Mouse (Mus musculus): ENCODE data around the gene Wfdc1. TPM values are rescaled to one million over a fixed set of nuclear protein-coding genes. Genes with fewer than 3 reads are reported as not detected.

Gene Wfdc1
- 44.1 and 55.0 TPM in 2 replicates for total RNA-seq (2014; rRNA removed; ENCODE audit: low replicate concordance)
- polyA plus RNA-seq (2015; fragmentation: Nextera tagmentation; extraction: Ambion mirVana) = 21.0 and 22.4 TPM in 2 replicates

DNA sequence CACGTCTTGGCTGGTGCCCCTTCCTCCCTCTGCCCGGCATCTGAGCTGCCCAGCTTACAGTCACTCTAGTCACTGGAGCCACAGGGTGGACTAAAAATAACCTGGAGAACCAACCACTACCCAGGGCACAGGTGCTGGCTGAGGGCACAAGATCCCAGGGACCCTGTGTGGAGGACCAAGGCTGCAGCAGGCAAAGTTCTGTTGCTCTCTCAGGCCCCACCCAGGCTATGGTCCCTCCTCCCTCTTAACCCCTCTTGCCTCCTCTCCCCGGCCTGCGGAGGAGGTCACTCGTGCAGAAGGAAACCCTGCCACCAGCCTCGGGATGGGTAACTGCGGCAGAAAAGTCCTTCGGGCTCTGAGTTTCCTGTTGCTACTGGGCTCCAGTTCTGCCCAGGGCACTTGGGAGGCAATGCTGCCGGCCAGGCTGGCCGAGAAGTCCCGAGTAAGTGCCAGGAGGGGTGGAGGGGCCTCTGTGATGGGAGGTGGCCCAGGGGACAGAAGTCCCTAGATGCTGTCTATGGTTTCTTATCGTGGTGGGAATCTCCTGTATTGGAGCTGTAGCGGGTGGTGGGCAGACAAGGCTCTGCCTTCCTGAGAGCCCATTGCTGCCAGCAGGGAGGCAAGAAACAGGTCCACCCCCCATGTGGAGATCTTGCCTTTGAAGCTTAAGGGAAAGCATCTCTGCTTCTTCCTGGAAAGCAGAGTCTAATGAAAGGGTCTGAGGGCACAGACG is at the start of gene Wfdc1:
Gene Wfdc1, plus strand, starts transcription at position 147 of the 733 bp plus-strand sequence.
- DNase-seq (ENCODE audit: low spot score) = peak; percentile 45
- peaks cover 29% of the 10 kb centered on the region for H3K4me1 ChIP-seq (ENCODE audit: control insufficient read depth, insufficient read depth)
- no peaks in the 10 kb centered on the region for H3K9me3 ChIP-seq (replicated peaks; ENCODE audit: control insufficient read depth, low read length)
- H3K9ac ChIP-seq (replicated peaks; ENCODE audit: low read depth, low read length) = peak within 1 kb of the TSS; percentile 47
- H3K4me2 ChIP-seq (ENCODE audit: low read depth, low read length) = peak within 1 kb of the TSS; percentile 57
- H3K27ac ChIP-seq (ENCODE audit: low read depth) = peak within 1 kb of the TSS; percentile 82
- peak; percentile 31 for ATAC-seq (ENCODE audit: insufficient read depth, low read depth)
- 16% methylated on average over 14 of the region's 14 CpGs for WGBS
- peak within 1 kb of the TSS; percentile 33 for H3K4me3 ChIP-seq (ENCODE audit: low read depth, low read length)
- no peak for TF ChIP-seq EP300 (IDR thresholded peaks at IDR 0.05; ENCODE audit: low read depth)
- TF ChIP-seq CTCF (IDR thresholded peaks at IDR 0.05; ENCODE audit: low read depth) = no peak
- no peaks in the 10 kb centered on the region for H3K27me3 ChIP-seq (ENCODE audit: control insufficient read depth, insufficient read depth, low read length)
- H3K36me3 ChIP-seq (replicated peaks; ENCODE audit: control insufficient read depth, insufficient read depth, low read length) = no peaks in the 10 kb centered on the region

DNA sequence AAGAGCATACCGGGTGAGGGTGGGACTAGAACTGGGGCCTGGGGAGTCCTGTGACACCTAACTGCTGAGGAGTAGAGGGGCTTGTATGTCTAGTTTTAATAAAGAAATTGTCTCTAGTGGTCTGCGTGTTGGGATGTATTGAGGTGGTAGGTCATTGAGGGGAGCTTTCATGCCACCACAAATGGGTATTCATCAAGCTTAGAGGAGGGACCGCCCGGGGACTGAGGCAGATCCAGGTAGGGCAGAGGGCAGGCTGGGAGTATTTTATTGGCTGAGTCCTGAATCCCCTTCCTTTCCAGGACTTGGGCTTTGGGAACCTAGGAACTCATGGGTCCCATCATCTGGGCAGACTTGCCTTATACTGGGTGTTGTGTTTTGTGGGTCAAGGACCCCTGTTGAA is 49.4 kb upstream of the Wfdc1 start:
- no peaks in the 10 kb centered on the region for H3K9me3 ChIP-seq (replicated peaks; ENCODE audit: control insufficient read depth, low read length)
- 0 out of 2 replicates have a peak, but pooled peaks cover 3% of the 10 kb centered on the region for H3K27me3 ChIP-seq (ENCODE audit: control insufficient read depth, insufficient read depth, low read length)
- ATAC-seq (ENCODE audit: insufficient read depth, low read depth) (no peak), DNase-seq (ENCODE audit: low spot score) (no peak)
- H3K4me1 ChIP-seq (ENCODE audit: control insufficient read depth, insufficient read depth) = peaks cover 6% of the 10 kb centered on the region; the same call in 1 of the 2 replicates
- H3K27ac ChIP-seq (ENCODE audit: low read depth) = no peak overlapping the region
- H3K36me3 ChIP-seq (replicated peaks; ENCODE audit: control insufficient read depth, insufficient read depth, low read length) = no peaks in the 10 kb centered on the region
- no peak overlapping the region for H3K4me2 ChIP-seq (ENCODE audit: low read depth, low read length)
- no peak overlapping the region for H3K4me3 ChIP-seq (ENCODE audit: low read depth, low read length)
- TF ChIP-seq EP300 (IDR thresholded peaks at IDR 0.05; ENCODE audit: low read depth) (no peak), CTCF (IDR thresholded peaks at IDR 0.05; ENCODE audit: low read depth) (no peak)
- no peak overlapping the region for H3K9ac ChIP-seq (replicated peaks; ENCODE audit: low read depth, low read length)
- WGBS = 90% methylated on average over 4 of the region's 4 CpGs

DNA sequence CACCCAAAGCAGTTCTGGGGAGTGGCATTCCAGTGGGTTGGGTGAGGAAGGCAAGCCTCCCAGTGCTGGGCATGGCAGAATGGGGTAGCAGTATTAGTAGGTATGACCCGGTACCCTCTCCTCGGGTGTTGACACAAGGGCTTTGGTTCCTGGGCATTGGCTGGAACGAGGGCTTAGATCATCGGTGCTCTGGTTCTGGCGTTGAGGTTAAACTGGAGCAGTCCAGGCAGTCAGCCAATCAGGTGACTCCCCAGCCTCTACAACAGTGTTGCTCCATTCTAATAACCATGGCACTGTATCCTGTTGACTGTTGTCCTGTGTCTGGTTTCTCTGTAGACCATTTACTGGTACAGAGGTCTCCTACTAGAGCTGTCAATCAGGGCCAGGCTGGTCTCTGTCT is 48.6 kb upstream of the Wfdc1 start:
- H3K36me3 ChIP-seq (replicated peaks; ENCODE audit: control insufficient read depth, insufficient read depth, low read length) = no peaks in the 10 kb centered on the region
- H3K4me1 ChIP-seq (ENCODE audit: control insufficient read depth, insufficient read depth) = peaks cover 6% of the 10 kb centered on the region; the same call in 1 of the 2 replicates
- ATAC-seq (ENCODE audit: insufficient read depth, low read depth) = no peak
- H3K27me3 ChIP-seq (ENCODE audit: control insufficient read depth, insufficient read depth, low read length) = 0 out of 2 replicates have a peak, but pooled peaks cover 3% of the 10 kb centered on the region
- no peak overlapping the region for H3K27ac ChIP-seq (ENCODE audit: low read depth)
- WGBS = 68% methylated on average over 5 of the region's 5 CpGs
- no peak overlapping the region for H3K4me3 ChIP-seq (ENCODE audit: low read depth, low read length)
- no peak overlapping the region for H3K9ac ChIP-seq (replicated peaks; ENCODE audit: low read depth, low read length)
- H3K9me3 ChIP-seq (replicated peaks; ENCODE audit: control insufficient read depth, low read length) = no peaks in the 10 kb centered on the region
- DNase-seq (ENCODE audit: low spot score) = no peak
- TF ChIP-seq EP300 (IDR thresholded peaks at IDR 0.05; ENCODE audit: low read depth) = no peak
- TF ChIP-seq CTCF (IDR thresholded peaks at IDR 0.05; ENCODE audit: low read depth) = no peak
- no peak overlapping the region for H3K4me2 ChIP-seq (ENCODE audit: low read depth, low read length)

DNA sequence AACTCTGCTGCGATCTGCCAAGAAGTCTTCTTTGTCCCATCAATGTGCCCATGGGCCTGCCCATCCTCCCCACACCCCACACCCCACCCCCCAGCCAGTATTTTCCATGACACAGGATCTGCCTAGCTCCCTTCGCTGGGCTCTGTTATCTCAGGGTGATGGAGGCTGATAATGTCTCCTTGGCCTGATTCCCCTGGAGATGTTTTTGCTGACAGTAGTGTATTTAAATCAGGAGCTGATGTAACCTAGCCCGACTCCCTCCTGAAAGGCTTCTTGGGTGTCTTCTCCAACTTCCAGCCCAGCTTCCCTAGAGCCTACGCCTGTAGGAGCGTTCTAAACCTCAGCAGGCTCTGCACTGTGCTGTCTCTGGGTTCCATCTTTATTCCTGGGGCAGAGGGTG is 47.3 kb upstream of the Wfdc1 start:
- 42% methylated on average over 5 of the region's 5 CpGs for WGBS
- TF ChIP-seq EP300 (IDR thresholded peaks at IDR 0.05; ENCODE audit: low read depth) (no peak), CTCF (IDR thresholded peaks at IDR 0.05; ENCODE audit: low read depth) (no peak)
- no peak overlapping the region for H3K4me3 ChIP-seq (ENCODE audit: low read depth, low read length)

DNA sequence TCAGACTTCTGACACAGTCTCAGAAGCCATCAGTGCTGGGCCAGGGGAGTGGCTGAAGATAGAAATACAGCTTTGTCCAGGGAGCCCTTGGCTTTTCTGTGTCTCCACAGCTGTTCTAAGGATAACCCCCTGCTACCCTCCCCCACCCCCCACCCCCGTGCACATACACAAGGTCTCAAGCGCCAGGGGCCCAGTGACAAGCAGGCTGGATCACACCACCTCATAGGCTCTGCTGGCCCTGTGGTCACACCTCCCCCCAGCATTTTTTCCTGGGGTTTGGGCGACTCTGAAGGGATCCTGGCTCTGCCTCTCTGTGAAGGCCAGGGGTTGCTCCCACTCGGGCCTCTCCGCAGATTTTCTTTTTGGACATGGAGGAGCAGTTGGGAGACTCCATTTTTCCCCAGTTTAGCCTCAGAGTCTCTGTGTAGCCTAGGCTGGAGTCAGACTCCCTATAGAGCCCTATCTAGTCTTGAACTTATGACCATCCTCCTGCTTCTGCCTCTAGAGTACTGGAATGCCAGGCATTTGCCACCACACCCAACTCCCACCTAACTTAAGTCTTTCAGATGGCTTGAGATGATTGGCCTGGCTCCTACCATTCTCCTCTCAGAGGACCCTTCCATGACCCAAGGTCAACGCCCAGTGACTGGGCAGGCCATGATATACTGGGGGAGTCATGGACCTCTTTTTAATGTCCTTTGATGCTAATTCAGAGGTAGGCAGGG is 45.9 kb upstream of the Wfdc1 start:
- 66% methylated on average over 6 of the region's 6 CpGs for WGBS
- no peak overlapping the region for H3K4me2 ChIP-seq (ENCODE audit: low read depth, low read length)

More for the DNA sequence above, 47.3 kb upstream of the Wfdc1 start:
- Histone ChIP-seq H3K27ac (ENCODE audit: low read depth) (no peak overlapping the region), H3K9me3 (replicated peaks; ENCODE audit: control insufficient read depth, low read length) (no peaks in the 10 kb centered on the region), H3K9ac (replicated peaks; ENCODE audit: low read depth, low read length) (no peak overlapping the region), H3K36me3 (replicated peaks; ENCODE audit: control insufficient read depth, insufficient read depth, low read length) (no peaks in the 10 kb centered on the region), H3K4me1 (ENCODE audit: control insufficient read depth, insufficient read depth) (peaks cover 6% of the 10 kb centered on the region; the same call in 1 of the 2 replicates), H3K4me2 (ENCODE audit: low read depth, low read length) (no peak overlapping the region), H3K27me3 (ENCODE audit: control insufficient read depth, insufficient read depth, low read length) (0 out of 2 replicates have a peak, but pooled peaks cover 3% of the 10 kb centered on the region)
- ATAC-seq (ENCODE audit: insufficient read depth, low read depth) = no peak
- no peak for DNase-seq (ENCODE audit: low spot score)

More for the DNA sequence above, 45.9 kb upstream of the Wfdc1 start:
- Histone ChIP-seq H3K36me3 (replicated peaks; ENCODE audit: control insufficient read depth, insufficient read depth, low read length) (no peaks in the 10 kb centered on the region), H3K9me3 (replicated peaks; ENCODE audit: control insufficient read depth, low read length) (no peaks in the 10 kb centered on the region), H3K9ac (replicated peaks; ENCODE audit: low read depth, low read length) (no peak overlapping the region), H3K27me3 (ENCODE audit: control insufficient read depth, insufficient read depth, low read length) (0 out of 2 replicates have a peak, but pooled peaks cover under 1% of the 10 kb centered on the region), H3K4me1 (ENCODE audit: control insufficient read depth, insufficient read depth) (peaks cover 6% of the 10 kb centered on the region; the same call in 1 of the 2 replicates), H3K4me3 (ENCODE audit: low read depth, low read length) (no peak overlapping the region), H3K27ac (ENCODE audit: low read depth) (no peak overlapping the region)
- DNase-seq (ENCODE audit: low spot score) (no peak), ATAC-seq (ENCODE audit: insufficient read depth, low read depth) (no peak)
- TF ChIP-seq EP300 (IDR thresholded peaks at IDR 0.05; ENCODE audit: low read depth) (no peak), CTCF (IDR thresholded peaks at IDR 0.05; ENCODE audit: low read depth) (no peak)
